Mouse (Mus musculus) liver, postnatal 0 days (tissue): ENCODE results near the gene Ccdc162.

ENCODE experiments used
- CTCF ChIP-seq: sonication (generic); IDR thresholded peaks from 2 replicates; pipeline ENCODE4 v1.5.1; 2016; ENCODE audit warnings: antibody characterized with exemption, low read depth
- EP300 ChIP-seq: IDR thresholded peaks from 2 replicates; pipeline ENCODE4 v1.6.1; 2016; ENCODE audit warnings: antibody characterized with exemption, low read depth, mild to moderate bottlenecking

GRCm38 (mm10) chr10:41649186-41649585 is 67.2 kb downstream of the Ccdc162 start:
- TF ChIP-seq CTCF (no peak), EP300 (no peak)
